Mouse (Mus musculus): Measurements from ENCODE around the gene Rxfp3. TPM values are rescaled to one million over a fixed set of nuclear protein-coding genes. Genes with fewer than 3 reads are reported as not detected.
A peak's percentile ranks its signal among the peaks of the same experiment; 100 is the strongest.

The Rxfp3 gene
- 1.2 and 1.7 TPM in 2 replicates for polyA plus RNA-seq (2014; fragmentation: Nextera tagmentation; extraction: Ambion mirVana)

GRCm38 (mm10) chr15:11037711-11038110, at the start of gene Rxfp3:
Gene Rxfp3, minus strand, starts transcription at chr15:11037991.
- Histone ChIP-seq H3K27me3 (ENCODE audit: control insufficient read depth, insufficient read depth, low read length) (peaks cover 36% of the 10 kb centered on the region), H3K27ac (ENCODE audit: low read depth, low read length) (no peak within 1 kb of the TSS), H3K9ac (replicated peaks; ENCODE audit: low read depth, low read length) (peak within 1 kb of the TSS; percentile 52; the same call in 1 of the 2 replicates), H3K4me3 (ENCODE audit: low read depth, low read length) (peak within 1 kb of the TSS; percentile 27), H3K36me3 (ENCODE audit: control insufficient read depth, insufficient read depth, low read length) (no peaks in the 10 kb centered on the region), H3K4me1 (ENCODE audit: control insufficient read depth, insufficient read depth, low read length) (peaks cover 18% of the 10 kb centered on the region), H3K9me3 (ENCODE audit: control insufficient read depth, low read length) (no peaks in the 10 kb centered on the region), H3K4me2 (ENCODE audit: low read depth, low read length) (peak within 1 kb of the TSS; percentile 70)
- ATAC-seq (ENCODE audit: low read depth) = no peak
- WGBS = 3% methylated on average over 16 of the region's 16 CpGs

GRCm38 (mm10) chr15:11084993-11085365, 47.2 kb upstream of the Rxfp3 start:
- no peak for ATAC-seq (ENCODE audit: low read depth)
- Histone ChIP-seq H3K27ac (ENCODE audit: low read depth, low read length) (no peak overlapping the region), H3K4me3 (ENCODE audit: low read depth, low read length) (no peak overlapping the region), H3K9ac (replicated peaks; ENCODE audit: low read depth, low read length) (no peak overlapping the region), H3K27me3 (ENCODE audit: control insufficient read depth, insufficient read depth, low read length) (no peaks in the 10 kb centered on the region), H3K4me2 (ENCODE audit: low read depth, low read length) (no peak overlapping the region), H3K36me3 (ENCODE audit: control insufficient read depth, insufficient read depth, low read length) (no peaks in the 10 kb centered on the region), H3K4me1 (ENCODE audit: control insufficient read depth, insufficient read depth, low read length) (peaks cover 11% of the 10 kb centered on the region), H3K9me3 (ENCODE audit: control insufficient read depth, low read length) (no peaks in the 10 kb centered on the region)
- WGBS = 0% methylated on average over 1 of the region's 1 CpGs

GRCm38 (mm10) chr15:11084241-11084992, 46.6 kb upstream of the Rxfp3 start:
- no peak overlapping the region for H3K9ac ChIP-seq (replicated peaks; ENCODE audit: low read depth, low read length)
- H3K9me3 ChIP-seq (ENCODE audit: control insufficient read depth, low read length) = no peaks in the 10 kb centered on the region
- no peak overlapping the region; the same call in 1 of the 2 replicates for H3K27ac ChIP-seq (ENCODE audit: low read depth, low read length)
- no peak for ATAC-seq (ENCODE audit: low read depth)
- H3K4me3 ChIP-seq (ENCODE audit: low read depth, low read length) = no peak overlapping the region
- H3K27me3 ChIP-seq (ENCODE audit: control insufficient read depth, insufficient read depth, low read length) = no peaks in the 10 kb centered on the region
- WGBS = 26% methylated on average over 9 of the region's 9 CpGs
- H3K4me2 ChIP-seq (ENCODE audit: low read depth, low read length) = no peak overlapping the region
- peaks cover 11% of the 10 kb centered on the region for H3K4me1 ChIP-seq (ENCODE audit: control insufficient read depth, insufficient read depth, low read length)
- no peaks in the 10 kb centered on the region for H3K36me3 ChIP-seq (ENCODE audit: control insufficient read depth, insufficient read depth, low read length)

GRCm38 (mm10) chr15:11083678-11084077, 45.9 kb upstream of the Rxfp3 start:
- ATAC-seq (ENCODE audit: low read depth) = 0 out of 2 replicates have a peak, but pooled peaks have one; percentile 3
- no peak overlapping the region for H3K4me2 ChIP-seq (ENCODE audit: low read depth, low read length)
- peaks cover 11% of the 10 kb centered on the region for H3K4me1 ChIP-seq (ENCODE audit: control insufficient read depth, insufficient read depth, low read length)
- no peak overlapping the region for H3K4me3 ChIP-seq (ENCODE audit: low read depth, low read length)
- H3K36me3 ChIP-seq (ENCODE audit: control insufficient read depth, insufficient read depth, low read length) = no peaks in the 10 kb centered on the region
- no peak overlapping the region for H3K27ac ChIP-seq (ENCODE audit: low read depth, low read length)
- 72% methylated on average over 3 of the region's 3 CpGs for WGBS
- H3K9me3 ChIP-seq (ENCODE audit: control insufficient read depth, low read length) = no peaks in the 10 kb centered on the region
- no peak overlapping the region for H3K9ac ChIP-seq (replicated peaks; ENCODE audit: low read depth, low read length)
- H3K27me3 ChIP-seq (ENCODE audit: control insufficient read depth, insufficient read depth, low read length) = no peaks in the 10 kb centered on the region

GRCm38 (mm10) chr15:11082961-11083569, 45.3 kb upstream of the Rxfp3 start:
- H3K4me3 ChIP-seq (ENCODE audit: low read depth, low read length) = no peak overlapping the region
- peak; percentile 99 for ATAC-seq (ENCODE audit: low read depth)
- no peak overlapping the region; the same call in 1 of the 2 replicates for H3K27ac ChIP-seq (ENCODE audit: low read depth, low read length)
- WGBS = 11% methylated on average over 8 of the region's 8 CpGs
- H3K9ac ChIP-seq (replicated peaks; ENCODE audit: low read depth, low read length) = no peak overlapping the region
- H3K4me1 ChIP-seq (ENCODE audit: control insufficient read depth, insufficient read depth, low read length) = peaks cover 11% of the 10 kb centered on the region
- H3K27me3 ChIP-seq (ENCODE audit: control insufficient read depth, insufficient read depth, low read length) = no peaks in the 10 kb centered on the region
- H3K36me3 ChIP-seq (ENCODE audit: control insufficient read depth, insufficient read depth, low read length) = no peaks in the 10 kb centered on the region
- H3K4me2 ChIP-seq (ENCODE audit: low read depth, low read length) = no peak overlapping the region
- H3K9me3 ChIP-seq (ENCODE audit: control insufficient read depth, low read length) = no peaks in the 10 kb centered on the region

- 80% methylated on average over 3 of the region's 3 CpGs for WGBS
Measured at GRCm38 (mm10) chr15:11075726-11076361, 38.1 kb upstream of the Rxfp3 start.

GRCm38 (mm10) chr15:11067891-11068290, 30.1 kb upstream of the Rxfp3 start:
- no peaks in the 10 kb centered on the region for H3K9me3 ChIP-seq (ENCODE audit: control insufficient read depth, low read length)
- WGBS = 89% methylated on average over 7 of the region's 7 CpGs
- no peak overlapping the region for H3K9ac ChIP-seq (replicated peaks; ENCODE audit: low read depth, low read length)
- no peak overlapping the region for H3K4me3 ChIP-seq (ENCODE audit: low read depth, low read length)
- H3K27ac ChIP-seq (ENCODE audit: low read depth, low read length) = no peak overlapping the region
- no peak for ATAC-seq (ENCODE audit: low read depth)
- no peaks in the 10 kb centered on the region for H3K27me3 ChIP-seq (ENCODE audit: control insufficient read depth, insufficient read depth, low read length)
- H3K36me3 ChIP-seq (ENCODE audit: control insufficient read depth, insufficient read depth, low read length) = no peaks in the 10 kb centered on the region
- H3K4me1 ChIP-seq (ENCODE audit: control insufficient read depth, insufficient read depth, low read length) = peaks cover 9% of the 10 kb centered on the region; the same call in 1 of the 2 replicates
- no peak overlapping the region for H3K4me2 ChIP-seq (ENCODE audit: low read depth, low read length)

More at GRCm38 (mm10) chr15:11075726-11076361, 38.1 kb upstream of the Rxfp3 start:
- Histone ChIP-seq H3K27ac (ENCODE audit: low read depth, low read length) (no peak overlapping the region), H3K36me3 (ENCODE audit: control insufficient read depth, insufficient read depth, low read length) (no peaks in the 10 kb centered on the region), H3K27me3 (ENCODE audit: control insufficient read depth, insufficient read depth, low read length) (no peaks in the 10 kb centered on the region), H3K9me3 (ENCODE audit: control insufficient read depth, low read length) (no peaks in the 10 kb centered on the region), H3K4me1 (ENCODE audit: control insufficient read depth, insufficient read depth, low read length) (no peaks in the 10 kb centered on the region), H3K9ac (replicated peaks; ENCODE audit: low read depth, low read length) (no peak overlapping the region), H3K4me2 (ENCODE audit: low read depth, low read length) (no peak overlapping the region), H3K4me3 (ENCODE audit: low read depth, low read length) (no peak overlapping the region)
- ATAC-seq (ENCODE audit: low read depth) = no peak

- Histone ChIP-seq H3K4me2 (ENCODE audit: low read depth, low read length) (peak overlapping the region; percentile 42), H3K36me3 (ENCODE audit: control insufficient read depth, insufficient read depth, low read length) (no peaks in the 10 kb centered on the region), H3K4me3 (ENCODE audit: low read depth, low read length) (no peak overlapping the region), H3K27me3 (ENCODE audit: control insufficient read depth, insufficient read depth, low read length) (no peaks in the 10 kb centered on the region), H3K9ac (replicated peaks; ENCODE audit: low read depth, low read length) (no peak overlapping the region), H3K27ac (ENCODE audit: low read depth, low read length) (no peak overlapping the region), H3K9me3 (ENCODE audit: control insufficient read depth, low read length) (no peaks in the 10 kb centered on the region), H3K4me1 (ENCODE audit: control insufficient read depth, insufficient read depth, low read length) (peaks cover 9% of the 10 kb centered on the region; the same call in 1 of the 2 replicates)
- ATAC-seq (ENCODE audit: low read depth) = no peak
- WGBS = 16% methylated on average over 5 of the region's 5 CpGs
Measured at GRCm38 (mm10) chr15:11066299-11066698, 28.5 kb upstream of the Rxfp3 start.
